Mouse (Mus musculus) activated CD4-positive, CD25-positive, alpha-beta regulatory T cell, adult 4 months (primary cell): ENCODE results near the gene Gm32687. TPM values are rescaled to one million over a fixed set of nuclear protein-coding genes. Genes with fewer than 3 reads are reported as not detected.
A peak's percentile ranks its signal among the peaks of the same experiment; 100 is the strongest.
"Not testable (repeated sequence)": the region's sequence is repeated elsewhere in the genome, so short reads cannot be mapped to it uniquely, and the experiment has no call there.

Experiments
- ATAC-seq: one replicate; pipeline ENCODE4 v1.8.0; 2017
- polyA plus RNA-seq, 2 experiments: library from polyadenylated mRNA; unstranded; fragments of 100-300 nt; shearing (Covaris generic); gene quantifications; one replicate each; pipeline ENCODE4 v1.2.1; 2017

Gm32687 gene
- polyA plus RNA-seq: 1 to 10 TPM; 5.1 to 5.8 TPM

DNA sequence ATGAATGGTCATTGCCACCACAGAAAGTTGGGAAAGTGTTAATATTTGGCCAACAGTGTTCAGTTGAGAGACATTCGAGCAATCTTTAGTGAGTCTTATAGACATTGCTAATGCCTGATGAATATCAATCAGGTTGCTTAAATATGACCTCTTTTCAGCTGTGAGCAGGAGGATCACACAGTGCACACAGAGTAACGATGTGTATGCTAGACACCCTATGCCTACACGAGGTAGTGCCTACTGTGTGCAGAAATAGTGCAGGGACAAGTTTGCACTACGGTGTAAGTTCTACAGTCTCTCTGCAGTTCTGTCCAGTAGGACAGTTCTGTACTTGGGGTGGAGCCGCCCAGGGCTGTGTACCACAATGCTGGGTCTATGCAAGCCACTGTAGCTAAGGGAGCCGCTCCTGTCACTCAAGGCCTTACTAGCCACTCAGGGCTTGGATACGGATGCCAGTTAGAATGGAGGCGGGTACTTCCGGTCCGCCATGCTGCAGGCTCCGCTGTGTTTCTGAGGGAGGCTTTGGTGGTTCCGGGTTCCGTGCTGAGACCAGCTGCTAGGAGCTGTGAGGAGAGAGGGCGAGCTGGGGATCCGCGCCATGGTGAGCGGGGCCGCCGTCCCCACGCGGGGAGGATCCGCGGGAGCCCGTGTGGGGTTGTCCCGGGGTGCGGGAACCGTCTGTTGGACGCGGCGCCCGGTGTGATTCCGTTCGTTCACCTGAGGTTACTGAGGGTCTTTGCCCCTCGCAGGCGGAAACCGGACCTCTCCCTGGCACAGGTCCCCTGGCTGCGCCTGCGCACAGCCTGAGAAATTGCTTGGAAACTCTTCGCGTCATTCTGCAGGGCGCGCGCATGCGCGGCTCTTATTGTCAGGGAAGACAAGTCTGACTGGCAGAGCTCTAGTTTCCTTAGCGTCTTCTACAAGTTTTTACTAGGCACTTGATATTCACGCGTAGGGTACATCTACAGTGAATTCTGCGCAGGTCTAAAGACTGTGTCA is at the start of gene Gm32687:
Gene Gm32687, plus strand, starts transcription at position 526 of the 999 bp plus-strand sequence.
- peak; percentile 98 for ATAC-seq

DNA sequence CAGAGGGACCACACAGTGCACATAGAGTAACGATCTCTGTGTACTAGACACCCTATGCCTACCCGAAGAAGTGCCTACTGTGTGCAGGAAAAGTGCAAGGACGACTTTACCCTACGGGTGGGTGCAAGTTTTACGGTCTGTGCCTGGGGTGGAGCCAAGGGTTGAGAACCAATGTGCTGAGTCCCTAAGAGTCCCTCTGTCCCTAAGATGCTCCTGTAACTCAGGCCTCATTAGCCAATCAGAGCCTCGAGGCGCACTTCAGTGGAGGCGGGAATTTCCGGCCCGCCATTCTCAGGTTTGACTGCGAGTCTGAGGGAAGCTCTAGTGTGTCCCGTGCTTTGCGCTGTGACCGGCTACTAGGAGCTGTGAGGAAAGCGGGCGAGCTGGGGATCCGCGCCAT is 17.5 kb upstream of the Gm32687 start:
- ATAC-seq: not testable (repeated sequence)

DNA sequence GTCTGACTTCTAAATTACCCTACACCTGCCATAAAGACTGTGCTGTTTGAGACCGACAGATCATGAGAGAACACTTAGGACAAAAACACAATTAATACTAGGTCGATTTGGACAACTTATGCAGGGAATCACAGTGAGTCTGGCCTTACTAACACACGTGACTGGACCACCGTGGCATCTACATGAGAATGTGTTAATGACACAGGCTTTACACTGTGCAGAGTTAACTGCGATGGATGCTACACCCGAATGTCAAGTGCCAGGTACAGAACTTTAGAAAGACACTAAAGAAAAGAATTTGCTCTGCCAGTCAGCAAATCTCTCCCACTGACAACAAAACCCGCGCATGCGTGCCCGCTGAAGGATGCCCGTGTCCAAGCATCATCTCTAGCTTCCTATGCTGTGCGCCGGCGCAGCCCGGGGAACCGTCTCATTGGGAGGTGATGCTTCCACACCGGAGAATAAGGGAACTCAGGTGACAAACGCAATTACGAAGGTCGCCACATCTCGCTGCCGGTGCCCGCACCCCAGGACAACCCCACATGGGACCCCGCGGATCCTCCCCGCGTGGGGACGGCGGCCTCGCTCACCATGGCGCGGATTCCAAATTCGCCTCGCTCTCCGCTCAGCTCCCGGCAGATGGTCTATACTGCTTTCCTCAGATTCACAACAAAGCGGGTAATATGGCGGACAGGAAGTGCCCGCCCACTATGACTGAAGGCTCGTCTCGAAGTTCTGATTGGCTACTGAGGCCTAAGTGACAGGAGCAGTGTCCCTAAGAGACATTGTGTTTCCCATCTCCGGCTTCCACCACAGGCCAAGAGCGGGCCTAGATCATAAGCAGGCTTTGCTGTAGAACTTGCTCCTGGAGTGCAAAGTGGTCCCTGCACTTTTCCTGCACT is 66.4 kb downstream of the Gm32687 start, which contains the start of gene Zfp781:
Gene Zfp781, minus strand, starts transcription at position 639 of the 902 bp plus-strand sequence.
- peak; percentile 93 for ATAC-seq

Other genes starting within 250 kb of the Gm32687 start
- 10 to 100 TPM; 23.1 TPM for gene Sirt6, start 236.1 kb upstream of the Gm32687 start, polyA plus RNA-seq
- gene Ankrd24, start 235.4 kb upstream of the Gm32687 start, polyA plus RNA-seq: 1 to 10 TPM; 1.1 to 1.7 TPM
- gene Gm10778, start 214.9 kb upstream of the Gm32687 start, polyA plus RNA-seq: 1 to 10 TPM; 8.1 to 9.8 TPM
- 10 to 100 TPM; 15.0 to 21.5 TPM for gene Zfp433, start 159.1 kb upstream of the Gm32687 start, polyA plus RNA-seq
- gene Gm3055, start 92.8 kb upstream of the Gm32687 start, polyA plus RNA-seq: 1 to 10 TPM; 6.6 to 7.3 TPM
- 1 to 10 TPM; 6.2 to 6.5 TPM for gene Gm4767, start 51.7 kb upstream of the Gm32687 start, polyA plus RNA-seq
- gene Zfp781, start 66.5 kb downstream of the Gm32687 start, polyA plus RNA-seq: 1 to 10 TPM; 4.4 to 4.6 TPM
- gene Zfp873, start 184.2 kb downstream of the Gm32687 start, polyA plus RNA-seq: 10 to 100 TPM; 12.5 to 13.2 TPM
- 1 to 10 TPM; 5.1 to 5.9 TPM for gene BC024063, start 219.4 kb downstream of the Gm32687 start, polyA plus RNA-seq